Mouse (Mus musculus) cerebellum, adult (tissue): ENCODE results near the gene Ttc7b.
A peak's percentile ranks its signal among the peaks of the same experiment; 100 is the strongest.

Experiments used
- ATAC-seq: cut with Nextera tagmentation; 2 replicates; pipeline ENCODE4 v1.9.2; 2017; ENCODE audit warnings: mild to moderate bottlenecking, moderate library complexity, mixed read lengths; ENCODE audit not compliant: insufficient number of reproducible peaks, low FRiP score, low TSS enrichment

Gene Ttc7b

GRCm38 (mm10) chr12:100527753-100528152 is 7.1 kb upstream of the Ttc7b start:
- peak; percentile 98 for ATAC-seq

- ATAC-seq, result no peak
These were observed 6.6 kb upstream of the Ttc7b start for GRCm38 (mm10) chr12:100527241-100527640.

- no peak for ATAC-seq
These were observed 5.3 kb upstream of the Ttc7b start for GRCm38 (mm10) chr12:100525939-100526338.

GRCm38 (mm10) chr12:100520077-100520793 is 391 bp downstream of the Ttc7b start:
- ATAC-seq, result peak; percentile 38; the same call in 1 of the 2 replicates

- 0 out of 2 replicates have a peak, but pooled peaks have one; percentile 28 for ATAC-seq
These were observed 946 bp downstream of the Ttc7b start for GRCm38 (mm10) chr12:100519684-100520076.

- ATAC-seq, result no peak
These were observed 3.3 kb downstream of the Ttc7b start for GRCm38 (mm10) chr12:100517371-100517770.

GRCm38 (mm10) chr12:100516161-100516838 is 4.3 kb downstream of the Ttc7b start:
- no peak for ATAC-seq

GRCm38 (mm10) chr12:100515493-100515892 is 5.1 kb downstream of the Ttc7b start:
- ATAC-seq, result no peak

GRCm38 (mm10) chr12:100514611-100515010 is 6.0 kb downstream of the Ttc7b start:
- ATAC-seq, result no peak

GRCm38 (mm10) chr12:100513131-100513530 is 7.5 kb downstream of the Ttc7b start:
- no peak for ATAC-seq

GRCm38 (mm10) chr12:100512641-100513040 is 8.0 kb downstream of the Ttc7b start:
- ATAC-seq, result no peak

GRCm38 (mm10) chr12:100509615-100510282 is 10.9 kb downstream of the Ttc7b start:
- ATAC-seq, result no peak

- no peak for ATAC-seq
These were observed 12.0 kb downstream of the Ttc7b start for GRCm38 (mm10) chr12:100508668-100509067.

- no peak for ATAC-seq
These were observed 15.1 kb downstream of the Ttc7b start for GRCm38 (mm10) chr12:100505484-100505883.

GRCm38 (mm10) chr12:100504585-100504984 is 16.0 kb downstream of the Ttc7b start:
- ATAC-seq, result no peak

- no peak for ATAC-seq
These were observed 17.0 kb downstream of the Ttc7b start for GRCm38 (mm10) chr12:100503659-100504058.

- ATAC-seq, result no peak
These were observed 18.1 kb downstream of the Ttc7b start for GRCm38 (mm10) chr12:100502544-100502943.

GRCm38 (mm10) chr12:100501261-100501660 is 19.4 kb downstream of the Ttc7b start:
- no peak for ATAC-seq

GRCm38 (mm10) chr12:100499469-100499868 is 21.2 kb downstream of the Ttc7b start:
- ATAC-seq, result no peak

GRCm38 (mm10) chr12:100498006-100498405 is 22.6 kb downstream of the Ttc7b start:
- peak; percentile 45; the same call in 1 of the 2 replicates for ATAC-seq

- ATAC-seq, result no peak
These were observed 25.5 kb downstream of the Ttc7b start for GRCm38 (mm10) chr12:100495083-100495482.
